In the genomic region with DNA sequence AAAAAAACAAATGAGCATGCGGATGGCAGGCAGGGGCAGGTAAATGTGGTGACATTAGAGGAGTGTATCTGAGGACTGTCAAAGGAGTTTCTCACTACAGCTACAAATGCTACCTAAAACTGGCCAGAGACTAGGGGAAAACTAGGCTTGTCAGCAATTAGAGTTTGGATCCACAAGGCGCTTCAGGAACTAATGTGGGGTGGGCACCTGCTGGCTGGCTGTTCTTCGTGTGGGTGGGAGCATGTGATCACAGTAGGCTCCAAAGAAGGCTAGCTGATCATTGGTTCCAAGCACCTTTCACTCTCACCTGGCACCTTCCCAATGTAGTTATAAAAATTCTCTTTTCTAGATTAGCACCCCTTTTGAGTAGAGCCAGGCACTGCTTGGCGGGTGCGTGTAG, we compare ENCODE assay signal across 9 mouse cellular contexts. TPM values are rescaled to one million over a fixed set of nuclear protein-coding genes. Genes with fewer than 3 reads are reported as not detected.
DNase-seq lines count a peak whose midpoint lies in the region; ATAC-seq and TF ChIP-seq lines count a peak whose summit lies in the region.
"Had no signal": no experiment of that assay in that cellular context is flagged by ENCODE, and none has a peak within 500 bp of the region (broad histone marks: within the 10 kb centered on the region; RNA-seq: fewer than 3 reads in every experiment).

No protein-coding gene starts in this region.

- DNase-seq in kidney, postnatal 0 days (ENCODE audit: low spot score): no peak
- DNase-seq in kidney, postnatal 10 days: no peak
- DNase-seq in embryonic facial prominence, embryonic 10.5 days (ENCODE audit: low spot score): no peak
- DNase-seq in intestine, embryonic 14.5 days (ENCODE audit: low spot score): no peak
- DNase-seq in urinary bladder, postnatal 14 days (ENCODE audit: low spot score): no peak
- DNase-seq in urinary bladder, postnatal 10 days (ENCODE audit: low spot score): no peak
- no peak for DNase-seq in layer of hippocampus, adult 9-10 months (ENCODE audit: low spot score)

- no peak overlapping the region for H3K27ac ChIP-seq in kidney, postnatal 0 days
- H3K27ac ChIP-seq in embryonic facial prominence, embryonic 10.5 days (replicated peaks): peak overlapping the region; percentile 88
- H3K27ac ChIP-seq in intestine, embryonic 14.5 days (ENCODE audit: low read depth): no peak overlapping the region
- peak overlapping the region; percentile 81; the same call in 1 of the 2 replicates for H3K27ac ChIP-seq in neural tube, embryonic 14.5 days (ENCODE audit: low read depth, low read length)

- peak overlapping the region; percentile 69 for H3K4me3 ChIP-seq in kidney, postnatal 0 days (replicated peaks; ENCODE audit: low read depth, low read length)
- H3K4me3 ChIP-seq in embryonic facial prominence, embryonic 10.5 days: peak overlapping the region; percentile 81
- H3K4me3 ChIP-seq in intestine, embryonic 14.5 days (ENCODE audit: low read depth, low read length): peak overlapping the region; percentile 62
- H3K4me3 ChIP-seq in neural tube, embryonic 14.5 days (ENCODE audit: low read depth, low read length): peak overlapping the region; percentile 72

- H3K27me3 ChIP-seq in kidney, postnatal 0 days (ENCODE audit: insufficient read depth, low read length): peaks cover 5% of the 10 kb centered on the region; the same call in 1 of the 2 replicates
- peaks cover 84% of the 10 kb centered on the region for H3K27me3 ChIP-seq in embryonic facial prominence, embryonic 10.5 days (replicated peaks; ENCODE audit: low read depth, poor library complexity, severe bottlenecking)
- H3K27me3 ChIP-seq in intestine, embryonic 14.5 days (replicated peaks; ENCODE audit: control insufficient read depth, insufficient read depth, low read length): peaks cover 29% of the 10 kb centered on the region
- peaks cover 7% of the 10 kb centered on the region; the same call in 1 of the 2 replicates for H3K27me3 ChIP-seq in neural tube, embryonic 14.5 days (ENCODE audit: control insufficient read depth, insufficient read depth, low read length)

- no peak; the same call in 1 of the 2 replicates for ATAC-seq in kidney, postnatal 0 days (replicated peaks; ENCODE audit: low FRiP score, low read depth)
- no peak for ATAC-seq in intestine, embryonic 14.5 days (replicated peaks; ENCODE audit: low FRiP score, low TSS enrichment, low read depth)
- ATAC-seq in neural tube, embryonic 14.5 days (ENCODE audit: low read depth): no peak
- ATAC-seq: inflammation-experienced regulatory T-cells, adult 6 months had no signal

- no peak for TF ChIP-seq CTCF in kidney, postnatal 0 days (IDR thresholded peaks at IDR 0.05; ENCODE audit: low read depth)

- H3K9ac ChIP-seq in kidney, postnatal 0 days (ENCODE audit: low read depth, low read length): no peak overlapping the region
- no peak overlapping the region for H3K9ac ChIP-seq in intestine, embryonic 14.5 days (ENCODE audit: low read length)
- peak overlapping the region; percentile 84 for H3K9ac ChIP-seq in neural tube, embryonic 14.5 days (replicated peaks; ENCODE audit: low read depth, low read length)

- H3K9me3 ChIP-seq in kidney, postnatal 0 days (replicated peaks; ENCODE audit: low read length): no peaks in the 10 kb centered on the region
- H3K9me3 ChIP-seq in embryonic facial prominence, embryonic 10.5 days: no peaks in the 10 kb centered on the region
- no peaks in the 10 kb centered on the region for H3K9me3 ChIP-seq in intestine, embryonic 14.5 days (ENCODE audit: control insufficient read depth, low read length)
- no peaks in the 10 kb centered on the region for H3K9me3 ChIP-seq in neural tube, embryonic 14.5 days (ENCODE audit: control insufficient read depth, low read length)

- H3K36me3 ChIP-seq in kidney, postnatal 0 days (ENCODE audit: insufficient read depth, low read length): no peaks in the 10 kb centered on the region
- no peaks in the 10 kb centered on the region for H3K36me3 ChIP-seq in embryonic facial prominence, embryonic 10.5 days (replicated peaks)
- H3K36me3 ChIP-seq in intestine, embryonic 14.5 days (ENCODE audit: control insufficient read depth, insufficient read depth, low read length): no peaks in the 10 kb centered on the region
- H3K36me3 ChIP-seq in neural tube, embryonic 14.5 days (ENCODE audit: control insufficient read depth, insufficient read depth, low read length): no peaks in the 10 kb centered on the region

- 0 out of 2 replicates have a peak, but pooled peaks cover 4% of the 10 kb centered on the region for H3K4me1 ChIP-seq in kidney, postnatal 0 days (replicated peaks; ENCODE audit: insufficient read depth, low read length)
- H3K4me1 ChIP-seq in embryonic facial prominence, embryonic 10.5 days: peaks cover 20% of the 10 kb centered on the region
- no peaks in the 10 kb centered on the region for H3K4me1 ChIP-seq in intestine, embryonic 14.5 days (replicated peaks; ENCODE audit: control insufficient read depth, insufficient read depth, low read length)
- H3K4me1 ChIP-seq in neural tube, embryonic 14.5 days (ENCODE audit: control insufficient read depth, insufficient read depth, low read length): peaks cover 3% of the 10 kb centered on the region; the same call in 1 of the 2 replicates

- 16% methylated on average over 5 of the region's 5 CpGs for WGBS in kidney, postnatal 0 days
- 11% methylated on average over 5 of the region's 5 CpGs for WGBS in embryonic facial prominence, embryonic 10.5 days
- 18% methylated on average over 5 of the region's 5 CpGs for WGBS in intestine, embryonic 14.5 days
- 17% methylated on average over 5 of the region's 5 CpGs for WGBS in neural tube, embryonic 14.5 days

- peak overlapping the region; percentile 99 for H3K4me2 ChIP-seq in kidney, postnatal 0 days (ENCODE audit: low read length)
- peak overlapping the region; percentile 89 for H3K4me2 ChIP-seq in intestine, embryonic 14.5 days (ENCODE audit: low read length)
- peak overlapping the region; percentile 98 for H3K4me2 ChIP-seq in neural tube, embryonic 14.5 days (ENCODE audit: low read depth, low read length)

RNA-seq across cellular contexts. Expression of a gene that starts 0.9 kb away (rescaled TPM):
- 13.4 and 15.5 TPM in 2 replicates for polyA plus RNA-seq in kidney, postnatal 0 days (2015; fragmentation: Nextera tagmentation; extraction: Ambion mirVana)
- polyA plus RNA-seq in embryonic facial prominence, embryonic 10.5 days (2016; fragmentation: Nextera tagmentation; extraction: Ambion mirVana): 2.6 and 4.5 TPM in 2 replicates
- 12.7 and 13.2 TPM in 2 replicates for polyA plus RNA-seq in intestine, embryonic 14.5 days (2014; fragmentation: Nextera tagmentation; extraction: Ambion mirVana)
- polyA plus RNA-seq in neural tube, embryonic 14.5 days (2014; fragmentation: Nextera tagmentation; extraction: Ambion mirVana): 10.4 and 12.4 TPM in 2 replicates
- polyA plus RNA-seq: inflammation-experienced regulatory T-cells, adult 6 months had no signal

Comparison
In these comparisons a context has a peak if more than half of its experiments do, and no peak if none do; other contexts are left out.
1. H3K27ac ChIP-seq: peak in embryonic facial prominence, embryonic 10.5 days (single experiment) and neural tube, embryonic 14.5 days (single experiment); none in kidney, postnatal 0 days (single experiment) and intestine, embryonic 14.5 days (single experiment).
2. Peak in every context shown above with its lines, with median percentiles within 50 percentile points of each other: H3K4me2 ChIP-seq and H3K4me3 ChIP-seq.